Mouse (Mus musculus) midbrain, embryonic 11.5 days (tissue): ENCODE measurements at regions not wholly inside any gene's neighbourhood (a gene's known extent, or its start where the extent isn't known, plus 50 kb on each side); places are given as distances from the start of the nearest gene placed in this dataset.
A peak's percentile ranks its signal among the peaks of the same experiment; 100 is the strongest.

Source experiments
- ATAC-seq: fragments of 200-750 bp; cut with Nextera tagmentation; 2 replicates; pipeline ENCODE4 v1.8.0; 2017; ENCODE audit warnings: moderate TSS enrichment, moderate library complexity; ENCODE audit not compliant: low FRiP score
- DNase-seq: peaks from one replicate; pipeline ENCODE4 v3.0.0; 2015; ENCODE audit warnings: low spot score; ENCODE audit errors: missing footprints
- H3K27ac ChIP-seq: fragments of 300-500 bp; sonication (generic); 2 replicates; pipeline ENCODE4 v1.5.1; 2014; ENCODE audit warnings: low read depth, low read length
- H3K27me3 ChIP-seq: fragments of 300-500 bp; sonication (generic); 2 replicates; pipeline ENCODE4 v1.6.1; 2014; ENCODE audit warnings: mild to moderate bottlenecking, low read length, moderate library complexity, mixed read lengths; ENCODE audit not compliant: control insufficient read depth, insufficient read depth
- H3K36me3 ChIP-seq: fragments of 300-500 bp; sonication (generic); 2 replicates; pipeline ENCODE4 v1.6.1; 2014; ENCODE audit warnings: mild to moderate bottlenecking, low read length, moderate library complexity, mixed read lengths; ENCODE audit not compliant: control insufficient read depth, insufficient read depth
- H3K4me1 ChIP-seq: fragments of 300-500 bp; sonication (generic); 2 replicates; pipeline ENCODE4 v1.6.1; 2014; ENCODE audit warnings: low read length; ENCODE audit not compliant: control insufficient read depth, insufficient read depth
- H3K4me2 ChIP-seq: fragments of 300-500 bp; sonication (generic); 2 replicates; pipeline ENCODE4 v1.6.1; 2014; ENCODE audit warnings: mild to moderate bottlenecking, moderate library complexity
- H3K4me3 ChIP-seq: fragments of 300-500 bp; sonication (generic); 2 replicates; pipeline ENCODE4 v1.5.1; 2014; ENCODE audit warnings: low read depth, low read length
- H3K9ac ChIP-seq: fragments of 300-500 bp; sonication (generic); 2 replicates; pipeline ENCODE4 v1.6.1; 2014; ENCODE audit warnings: low read length
- H3K9me3 ChIP-seq: fragments of 300-500 bp; sonication (generic); 2 replicates; pipeline ENCODE4 v1.6.1; 2016; ENCODE audit warnings: low read length; ENCODE audit not compliant: control insufficient read depth
- whole genome bisulfite sequencing: fragments of 180-500 bp; shearing (Covaris S2); extraction: QIAGEN DNeasy Blood & Tissue Kit; methylation state at CpG from one replicate; pipeline ENCODE4 v1.1.7; 2014; 5-methylcytosine and 5-hydroxymethylcytosine counted together

DNA sequence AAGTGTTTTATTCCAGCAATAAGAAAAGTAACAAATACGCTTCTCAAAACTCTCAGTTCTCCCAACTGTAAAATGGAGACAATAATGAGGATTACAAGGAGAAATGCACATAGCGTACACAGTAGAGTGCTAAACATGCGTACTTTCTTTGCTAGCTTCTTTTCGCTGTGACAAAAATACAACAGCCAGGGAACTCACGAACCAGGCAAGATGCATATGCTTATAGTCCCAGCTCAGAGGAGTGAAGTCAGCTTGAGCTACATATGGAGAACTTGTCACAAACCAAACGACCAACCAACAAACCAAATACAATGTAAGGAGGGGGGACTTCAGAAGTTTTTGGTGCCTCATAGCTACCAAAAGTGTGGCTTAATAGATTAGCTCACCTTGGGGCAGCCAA is 313.3 kb downstream of the Cog6 start:
- no peak for ATAC-seq
- Histone ChIP-seq H3K4me1 (no peaks in the 10 kb centered on the region), H3K4me2 (no peak overlapping the region), H3K27ac (no peak overlapping the region), H3K4me3 (no peak overlapping the region), H3K9ac (no peak overlapping the region), H3K36me3 (no peaks in the 10 kb centered on the region), H3K9me3 (no peaks in the 10 kb centered on the region), H3K27me3 (no peaks in the 10 kb centered on the region)
- no peak for DNase-seq
- WGBS = 87% methylated on average over 6 of the region's 6 CpGs

DNA sequence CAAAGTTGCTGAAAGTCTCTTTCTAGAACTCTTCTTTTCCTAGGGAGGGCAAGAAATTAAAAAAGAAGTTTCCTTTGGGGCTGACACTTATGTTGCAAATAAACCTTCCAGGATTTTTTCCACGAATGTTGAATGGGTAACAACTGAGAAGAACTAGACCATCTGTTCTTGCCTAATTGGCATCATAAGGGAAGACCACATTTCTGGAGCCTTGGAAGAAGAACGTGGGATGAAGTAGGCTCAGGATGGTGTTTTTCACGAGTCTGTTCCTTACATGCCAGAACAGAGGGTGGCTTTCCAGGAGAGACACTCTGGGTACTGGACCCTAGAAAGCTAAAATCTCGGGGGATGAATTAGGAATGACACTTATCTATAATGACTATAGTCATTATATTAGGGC is 314.1 kb downstream of the Cog6 start:
- H3K4me1 ChIP-seq = no peaks in the 10 kb centered on the region
- H3K27me3 ChIP-seq = no peaks in the 10 kb centered on the region
- H3K9ac ChIP-seq = no peak overlapping the region
- DNase-seq = no peak
- no peak overlapping the region for H3K4me2 ChIP-seq
- no peak for ATAC-seq
- no peak overlapping the region for H3K4me3 ChIP-seq
- 83% methylated on average over 4 of the region's 4 CpGs for WGBS
- no peaks in the 10 kb centered on the region for H3K9me3 ChIP-seq
- no peak overlapping the region for H3K27ac ChIP-seq
- H3K36me3 ChIP-seq = no peaks in the 10 kb centered on the region

DNA sequence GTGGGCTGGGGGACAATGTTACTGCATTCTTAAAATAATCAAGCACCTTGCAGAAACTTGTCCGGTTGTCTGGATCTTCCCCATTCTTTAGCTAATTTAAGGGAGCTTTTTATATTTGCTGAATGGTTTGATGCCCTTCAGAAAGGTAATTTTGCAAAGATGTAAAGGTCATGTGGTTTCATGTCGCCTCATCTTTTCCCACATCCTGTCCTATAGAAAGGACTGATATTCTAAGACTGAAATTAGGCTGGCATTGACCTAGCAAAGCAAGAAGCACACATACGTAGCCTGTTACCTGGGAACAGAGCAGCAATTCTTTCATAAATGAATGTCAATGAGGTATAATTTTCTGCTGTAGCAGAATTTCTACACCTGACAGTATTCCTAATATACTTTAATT is 315.4 kb downstream of the Cog6 start:
- 90% methylated on average over 3 of the region's 3 CpGs for WGBS
- no peak overlapping the region for H3K4me2 ChIP-seq
- H3K4me1 ChIP-seq = no peaks in the 10 kb centered on the region
- no peaks in the 10 kb centered on the region for H3K36me3 ChIP-seq
- H3K9me3 ChIP-seq = no peaks in the 10 kb centered on the region
- ATAC-seq (no peak), DNase-seq (no peak)
- H3K27me3 ChIP-seq = no peaks in the 10 kb centered on the region
- H3K9ac ChIP-seq = no peak overlapping the region
- no peak overlapping the region for H3K4me3 ChIP-seq
- H3K27ac ChIP-seq = no peak overlapping the region

DNA sequence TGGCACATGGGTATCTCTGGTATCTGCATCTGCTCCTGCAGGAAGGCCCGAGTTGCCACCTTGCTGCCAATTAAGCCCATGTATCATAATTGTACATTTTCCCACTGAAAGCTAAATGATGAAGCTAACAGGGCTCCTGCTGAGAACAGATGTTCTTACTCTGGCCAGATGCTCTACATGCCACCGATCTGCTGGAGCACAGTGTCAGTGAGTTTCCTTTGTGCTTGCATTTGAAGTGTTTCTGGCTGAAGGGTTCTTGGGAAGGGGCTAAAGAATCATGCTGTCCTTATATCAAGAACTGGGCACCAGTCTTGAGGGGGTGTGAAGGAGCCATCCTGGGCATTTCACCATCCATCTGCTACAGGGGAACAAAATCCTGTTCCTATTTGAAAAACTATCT is 323.2 kb downstream of the Cog6 start:
- ATAC-seq (no peak), DNase-seq (no peak)
- Histone ChIP-seq H3K9ac (no peak overlapping the region), H3K9me3 (no peaks in the 10 kb centered on the region), H3K4me2 (no peak overlapping the region), H3K4me3 (no peak overlapping the region), H3K27me3 (no peaks in the 10 kb centered on the region), H3K4me1 (no peaks in the 10 kb centered on the region), H3K36me3 (no peaks in the 10 kb centered on the region), H3K27ac (no peak overlapping the region)
- WGBS = 77% methylated on average over 2 of the region's 2 CpGs

DNA sequence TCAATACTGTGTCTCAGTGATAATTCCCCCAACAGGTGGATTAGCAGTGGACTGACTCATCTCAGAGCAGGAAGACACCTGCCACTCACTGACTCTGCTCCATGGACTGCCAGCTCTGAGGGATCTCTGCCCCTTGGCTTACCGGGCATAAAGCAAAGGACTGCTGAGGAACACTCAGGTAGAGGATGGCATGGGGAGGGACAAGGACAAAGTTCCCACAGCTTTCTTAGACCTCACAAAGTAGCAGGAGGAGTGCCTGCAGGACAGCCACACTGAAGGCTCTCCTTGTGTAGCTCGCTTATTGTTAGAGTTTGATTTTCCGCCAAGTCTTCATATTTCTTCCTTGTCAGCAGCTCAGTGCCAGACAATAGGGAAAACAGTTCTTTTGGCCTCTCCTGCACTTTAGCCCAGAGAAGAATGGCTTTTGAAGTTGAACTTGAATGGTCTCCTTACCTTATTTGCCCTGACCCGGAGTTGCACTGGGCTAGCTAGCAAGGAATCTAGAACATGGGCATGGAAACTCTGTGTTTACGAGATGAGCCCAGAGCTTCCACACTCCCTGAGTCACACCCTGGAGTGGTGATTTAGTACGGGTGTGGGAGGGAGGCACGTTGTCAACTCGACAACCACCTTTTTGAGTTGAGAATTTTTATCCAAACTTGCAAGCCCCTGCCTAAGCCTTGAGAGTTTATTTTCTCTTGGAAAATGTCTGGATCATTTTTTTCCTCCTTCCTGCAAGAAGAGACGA is 331.4 kb downstream of the Cog6 start:
- no peak overlapping the region for H3K4me2 ChIP-seq
- H3K4me1 ChIP-seq = no peaks in the 10 kb centered on the region; the same call in 1 of the 2 replicates
- H3K9ac ChIP-seq = no peak overlapping the region
- no peak overlapping the region for H3K4me3 ChIP-seq
- no peak for DNase-seq
- peaks cover 6% of the 10 kb centered on the region for H3K27me3 ChIP-seq
- H3K36me3 ChIP-seq = no peaks in the 10 kb centered on the region
- ATAC-seq = no peak
- no peak overlapping the region for H3K27ac ChIP-seq
- H3K9me3 ChIP-seq = no peaks in the 10 kb centered on the region
- WGBS = 83% methylated on average over 9 of the region's 9 CpGs

DNA sequence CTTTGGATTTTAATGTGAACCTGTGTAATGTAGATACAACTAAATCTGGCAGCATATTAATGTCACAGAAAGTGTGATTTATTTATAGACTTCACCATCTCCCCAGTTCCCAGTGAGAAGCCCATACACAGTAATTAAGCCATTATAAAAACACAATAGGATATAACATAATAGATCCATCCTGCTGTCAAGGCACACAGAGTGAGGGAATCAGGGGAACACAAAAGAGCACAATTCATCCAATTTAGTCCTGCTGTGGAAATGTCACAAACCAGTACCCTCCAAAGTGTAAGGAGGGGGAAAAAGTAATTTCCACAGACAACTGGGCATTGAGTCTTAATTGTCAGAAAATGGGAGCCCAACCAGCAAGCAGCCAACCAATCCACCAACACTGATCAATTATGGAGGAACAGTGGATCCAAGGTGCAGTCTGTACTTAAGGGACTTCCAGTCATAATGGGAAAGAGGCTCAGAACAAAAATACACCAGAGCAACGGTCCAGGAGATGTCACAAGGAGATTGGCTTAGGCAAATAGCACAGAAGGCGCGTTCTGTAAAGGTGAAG is 336.1 kb downstream of the Cog6 start:
- WGBS = 23% methylated on average over 3 of the region's 3 CpGs
- ATAC-seq (peak; percentile 66), DNase-seq (peak; percentile 86)
- Histone ChIP-seq H3K27me3 (peaks cover 11% of the 10 kb centered on the region), H3K4me1 (peaks cover 2% of the 10 kb centered on the region; the same call in 1 of the 2 replicates), H3K9ac (no peak overlapping the region), H3K9me3 (peaks cover 3% of the 10 kb centered on the region; the same call in 1 of the 2 replicates), H3K27ac (no peak overlapping the region), H3K4me3 (no peak overlapping the region), H3K4me2 (no peak overlapping the region), H3K36me3 (no peaks in the 10 kb centered on the region)

DNA sequence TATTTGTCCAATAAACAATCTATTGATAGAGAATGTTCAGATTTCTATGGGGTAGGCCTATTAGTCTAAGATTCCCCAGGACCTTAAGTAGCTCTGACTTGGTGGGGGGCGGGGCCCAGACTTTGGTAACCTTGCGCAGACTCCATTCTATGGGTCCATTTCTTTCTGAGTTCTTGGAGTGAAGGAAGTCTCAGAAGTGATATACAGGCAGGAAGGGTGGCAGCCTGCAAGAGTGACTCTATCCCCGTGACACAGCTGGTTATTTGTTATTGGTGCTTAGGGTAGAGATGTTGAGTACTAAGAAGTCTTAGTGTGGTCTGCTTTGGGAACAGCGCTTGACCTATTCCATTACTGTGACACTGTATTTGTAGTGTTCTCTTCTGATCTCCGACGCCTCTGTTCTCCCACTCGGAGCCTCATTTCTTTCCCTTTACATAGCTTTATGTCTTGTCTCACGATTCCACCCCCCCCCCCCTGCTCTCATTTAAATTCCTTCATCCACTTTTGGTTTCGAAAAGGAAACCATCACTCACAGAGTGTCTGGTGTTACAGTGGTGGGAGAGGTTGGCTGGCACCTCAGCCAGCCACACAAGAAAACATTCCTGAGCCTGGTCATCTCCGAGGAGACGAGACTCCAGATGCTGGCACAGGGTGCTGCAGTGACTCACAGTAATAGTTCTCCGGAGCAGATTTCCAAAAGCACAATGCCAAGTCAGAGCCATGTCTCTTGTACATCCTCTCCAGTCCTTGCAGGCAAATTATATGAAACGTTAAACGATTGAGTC is 340.0 kb downstream of the Cog6 start:
- no peak for DNase-seq
- H3K4me2 ChIP-seq = no peak overlapping the region
- peaks cover 3% of the 10 kb centered on the region; the same call in 1 of the 2 replicates for H3K9me3 ChIP-seq
- no peak for ATAC-seq
- no peaks in the 10 kb centered on the region for H3K36me3 ChIP-seq
- H3K27ac ChIP-seq = no peak overlapping the region
- peaks cover 5% of the 10 kb centered on the region; the same call in 1 of the 2 replicates for H3K27me3 ChIP-seq
- peaks cover 2% of the 10 kb centered on the region; the same call in 1 of the 2 replicates for H3K4me1 ChIP-seq
- H3K9ac ChIP-seq = no peak overlapping the region
- no peak overlapping the region for H3K4me3 ChIP-seq
- WGBS = 90% methylated on average over 14 of the region's 14 CpGs

DNA sequence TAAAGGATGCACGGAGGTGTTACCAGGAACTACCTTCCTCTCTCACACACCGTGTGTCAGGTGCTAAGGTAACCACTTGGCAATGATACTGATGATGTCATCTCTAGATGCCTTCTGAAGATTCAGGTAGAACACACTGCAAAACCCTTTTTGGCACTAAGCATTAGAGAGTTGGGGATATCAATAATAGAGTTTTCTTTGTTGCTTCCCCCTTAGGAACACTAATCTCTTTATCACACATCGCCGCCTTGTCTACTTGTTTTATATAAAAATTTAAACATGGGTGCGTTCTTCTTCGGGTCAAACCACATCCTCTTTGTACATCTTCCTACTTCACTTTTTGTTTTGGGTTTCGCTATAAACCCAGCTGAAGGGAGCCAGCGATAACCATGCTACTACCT is 346.4 kb downstream of the Cog6 start:
- no peaks in the 10 kb centered on the region for H3K36me3 ChIP-seq
- no peaks in the 10 kb centered on the region for H3K9me3 ChIP-seq
- H3K4me1 ChIP-seq = no peaks in the 10 kb centered on the region
- no peak overlapping the region for H3K9ac ChIP-seq
- H3K4me3 ChIP-seq = no peak overlapping the region
- ATAC-seq = no peak
- no peaks in the 10 kb centered on the region for H3K27me3 ChIP-seq
- H3K4me2 ChIP-seq = no peak overlapping the region
- DNase-seq = no peak
- 94% methylated on average over 8 of the region's 8 CpGs for WGBS
- H3K27ac ChIP-seq = no peak overlapping the region

DNA sequence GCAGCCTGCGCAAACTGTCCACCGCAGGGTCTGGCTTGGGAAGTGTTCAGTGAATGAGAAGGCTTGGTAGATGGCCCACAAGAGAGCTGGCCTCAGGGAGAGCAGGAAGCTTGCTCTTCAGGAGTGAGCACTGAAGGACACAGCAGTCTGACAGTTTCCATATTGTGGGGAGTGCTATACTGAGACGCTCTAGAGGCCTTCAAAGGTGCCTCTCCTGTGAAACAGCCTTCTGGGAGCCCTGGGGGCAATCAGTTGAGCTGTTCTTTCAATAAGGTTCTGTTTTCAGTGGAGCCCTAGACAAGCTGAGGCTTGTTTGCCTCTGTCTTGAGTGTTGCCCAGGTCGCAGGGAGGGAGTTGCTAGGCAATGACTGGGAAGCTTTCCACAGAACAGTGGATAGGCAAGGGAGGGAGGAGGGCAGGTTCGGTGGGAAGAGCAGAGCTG is 353.9 kb downstream of the Cog6 start:
- H3K27me3 ChIP-seq = no peaks in the 10 kb centered on the region
- ATAC-seq (no peak), DNase-seq (no peak)
- H3K9me3 ChIP-seq = no peaks in the 10 kb centered on the region
- H3K4me3 ChIP-seq = no peak overlapping the region
- H3K36me3 ChIP-seq = no peaks in the 10 kb centered on the region
- H3K4me2 ChIP-seq = no peak overlapping the region
- 63% methylated on average over 5 of the region's 5 CpGs for WGBS
- no peaks in the 10 kb centered on the region for H3K4me1 ChIP-seq
- no peak overlapping the region for H3K9ac ChIP-seq
- no peak overlapping the region for H3K27ac ChIP-seq
